Mouse (Mus musculus): ENCODE measurements around the gene Ssr1. TPM values are rescaled to one million over a fixed set of nuclear protein-coding genes. Genes with fewer than 3 reads are reported as not detected.

Gene Ssr1
- polyA plus RNA-seq, 1 experiment, result 29.4 TPM

- H3K27me3 ChIP-seq (replicated peaks), result no peaks in the 10 kb centered on the region
- H3K36me3 ChIP-seq (replicated peaks; ENCODE audit: low read length), result peaks cover 99% of the 10 kb centered on the region
- peaks cover 34% of the 10 kb centered on the region for H3K4me1 ChIP-seq
- no peaks in the 10 kb centered on the region for H3K9me3 ChIP-seq
- TF ChIP-seq GATA1 (IDR thresholded peaks at IDR 0.05; ENCODE audit: borderline replicate concordance, low read length), result no peak
- no peak for TF ChIP-seq FLI1 (IDR thresholded peaks at IDR 0.05; ENCODE audit: low read length)
- H3K4me3 ChIP-seq (replicated peaks), result no peak overlapping the region
These were observed 7.9 kb downstream of the Ssr1 start for GRCm38 (mm10) chr13:37986166-37986565.

- H3K36me3 ChIP-seq (replicated peaks; ENCODE audit: low read length), result peaks cover 99% of the 10 kb centered on the region
- H3K27me3 ChIP-seq (replicated peaks), result no peaks in the 10 kb centered on the region
- TF ChIP-seq FLI1 (IDR thresholded peaks at IDR 0.05; ENCODE audit: low read length) (no peak), GATA1 (IDR thresholded peaks at IDR 0.05; ENCODE audit: borderline replicate concordance, low read length) (no peak)
- H3K4me1 ChIP-seq, result peaks cover 14% of the 10 kb centered on the region
- no peaks in the 10 kb centered on the region for H3K9me3 ChIP-seq
- no peak overlapping the region for H3K4me3 ChIP-seq (replicated peaks)
These were observed 13.0 kb downstream of the Ssr1 start for GRCm38 (mm10) chr13:37981063-37981462.

GRCm38 (mm10) chr13:37980346-37980745, 13.7 kb downstream of the Ssr1 start:
- TF ChIP-seq GATA1 (IDR thresholded peaks at IDR 0.05; ENCODE audit: borderline replicate concordance, low read length), result no peak
- TF ChIP-seq FLI1 (IDR thresholded peaks at IDR 0.05; ENCODE audit: low read length), result no peak
- H3K4me1 ChIP-seq, result peaks cover 14% of the 10 kb centered on the region
- no peak overlapping the region for H3K4me3 ChIP-seq (replicated peaks)
- peaks cover 99% of the 10 kb centered on the region for H3K36me3 ChIP-seq (replicated peaks; ENCODE audit: low read length)
- H3K27me3 ChIP-seq (replicated peaks), result no peaks in the 10 kb centered on the region
- H3K9me3 ChIP-seq, result no peaks in the 10 kb centered on the region

- TF ChIP-seq FLI1 (IDR thresholded peaks at IDR 0.05; ENCODE audit: low read length) (no peak), GATA1 (IDR thresholded peaks at IDR 0.05; ENCODE audit: borderline replicate concordance, low read length) (no peak)
These were observed 14.5 kb downstream of the Ssr1 start for GRCm38 (mm10) chr13:37979506-37979905.

GRCm38 (mm10) chr13:37974731-37975130, 19.3 kb downstream of the Ssr1 start:
- H3K36me3 ChIP-seq (replicated peaks; ENCODE audit: low read length), result peaks cover 93% of the 10 kb centered on the region
- no peaks in the 10 kb centered on the region for H3K27me3 ChIP-seq (replicated peaks)
- TF ChIP-seq FLI1 (IDR thresholded peaks at IDR 0.05; ENCODE audit: low read length), result no peak
- no peak for TF ChIP-seq GATA1 (IDR thresholded peaks at IDR 0.05; ENCODE audit: borderline replicate concordance, low read length)
- H3K4me3 ChIP-seq (replicated peaks), result no peak overlapping the region
- H3K9me3 ChIP-seq, result no peaks in the 10 kb centered on the region
- H3K4me1 ChIP-seq, result peaks cover 18% of the 10 kb centered on the region

More at GRCm38 (mm10) chr13:37979506-37979905, 14.5 kb downstream of the Ssr1 start:
- Histone ChIP-seq H3K27me3 (replicated peaks) (no peaks in the 10 kb centered on the region), H3K4me1 (peaks cover 14% of the 10 kb centered on the region), H3K36me3 (replicated peaks; ENCODE audit: low read length) (peaks cover 99% of the 10 kb centered on the region), H3K4me3 (replicated peaks) (no peak overlapping the region), H3K9me3 (no peaks in the 10 kb centered on the region)

GRCm38 (mm10) chr13:37974036-37974435, 20.0 kb downstream of the Ssr1 start:
- Histone ChIP-seq H3K9me3 (no peaks in the 10 kb centered on the region), H3K4me3 (replicated peaks) (no peak overlapping the region), H3K4me1 (peaks cover 22% of the 10 kb centered on the region), H3K36me3 (replicated peaks; ENCODE audit: low read length) (peaks cover 87% of the 10 kb centered on the region), H3K27me3 (replicated peaks) (no peaks in the 10 kb centered on the region)
- TF ChIP-seq GATA1 (IDR thresholded peaks at IDR 0.05; ENCODE audit: borderline replicate concordance, low read length) (no peak), FLI1 (IDR thresholded peaks at IDR 0.05; ENCODE audit: low read length) (no peak)

- Histone ChIP-seq H3K4me1 (peaks cover 32% of the 10 kb centered on the region), H3K36me3 (replicated peaks; ENCODE audit: low read length) (peaks cover 57% of the 10 kb centered on the region), H3K9me3 (no peaks in the 10 kb centered on the region), H3K4me3 (replicated peaks) (no peak overlapping the region), H3K27me3 (replicated peaks) (no peaks in the 10 kb centered on the region)
- no peak for TF ChIP-seq FLI1 (IDR thresholded peaks at IDR 0.05; ENCODE audit: low read length)
- no peak for TF ChIP-seq GATA1 (IDR thresholded peaks at IDR 0.05; ENCODE audit: borderline replicate concordance, low read length)
These were observed 23.0 kb downstream of the Ssr1 start for GRCm38 (mm10) chr13:37970887-37971530.

- H3K36me3 ChIP-seq (replicated peaks; ENCODE audit: low read length), result peaks cover 47% of the 10 kb centered on the region
- no peak overlapping the region for H3K4me3 ChIP-seq (replicated peaks)
- H3K4me1 ChIP-seq, result peaks cover 42% of the 10 kb centered on the region
- H3K27me3 ChIP-seq (replicated peaks), result no peaks in the 10 kb centered on the region
- H3K9me3 ChIP-seq, result no peaks in the 10 kb centered on the region
- TF ChIP-seq GATA1 (IDR thresholded peaks at IDR 0.05; ENCODE audit: borderline replicate concordance, low read length), result no peak
- no peak for TF ChIP-seq FLI1 (IDR thresholded peaks at IDR 0.05; ENCODE audit: low read length)
These were observed 24.0 kb downstream of the Ssr1 start for GRCm38 (mm10) chr13:37969988-37970387.

GRCm38 (mm10) chr13:37969337-37969736, 24.7 kb downstream of the Ssr1 start:
- Histone ChIP-seq H3K9me3 (no peaks in the 10 kb centered on the region), H3K36me3 (replicated peaks; ENCODE audit: low read length) (peaks cover 40% of the 10 kb centered on the region), H3K4me1 (peaks cover 49% of the 10 kb centered on the region), H3K4me3 (replicated peaks) (peak overlapping the region; percentile 51), H3K27me3 (replicated peaks) (no peaks in the 10 kb centered on the region)
- TF ChIP-seq GATA1 (IDR thresholded peaks at IDR 0.05; ENCODE audit: borderline replicate concordance, low read length) (no peak), FLI1 (IDR thresholded peaks at IDR 0.05; ENCODE audit: low read length) (no peak)

GRCm38 (mm10) chr13:37967565-37967964, 26.5 kb downstream of the Ssr1 start:
- Histone ChIP-seq H3K36me3 (replicated peaks; ENCODE audit: low read length) (peaks cover 25% of the 10 kb centered on the region), H3K9me3 (no peaks in the 10 kb centered on the region), H3K4me3 (replicated peaks) (no peak overlapping the region), H3K27me3 (replicated peaks) (no peaks in the 10 kb centered on the region), H3K4me1 (peaks cover 58% of the 10 kb centered on the region)
- TF ChIP-seq FLI1 (IDR thresholded peaks at IDR 0.05; ENCODE audit: low read length) (no peak), GATA1 (IDR thresholded peaks at IDR 0.05; ENCODE audit: borderline replicate concordance, low read length) (no peak)

Data from megakaryocyte, embryonic 14.5 days (primary cell).